Mouse (Mus musculus) midbrain, embryonic 10.5 days (tissue): ENCODE results near the gene Gcc2. TPM values are rescaled to one million over a fixed set of nuclear protein-coding genes. Genes with fewer than 3 reads are reported as not detected.
"Not testable (repeated sequence)": the region's sequence is repeated elsewhere in the genome, so short reads cannot be mapped to it uniquely, and the experiment has no call there.

Experiments
- DNase-seq: peaks from one replicate; pipeline ENCODE4 v3.0.0-alpha.2; 2017; ENCODE audit warnings: low spot score
- H3K27ac ChIP-seq: fragments of 300-500 bp; sonication (generic); replicated peaks from 2 replicates; pipeline ENCODE4 v1.5.1; 2016; ENCODE audit warnings: mild to moderate bottlenecking
- H3K27me3 ChIP-seq: fragments of 300-500 bp; sonication (generic); 2 replicates; pipeline ENCODE4 v1.6.1; 2016; ENCODE audit warnings: low read depth, mild to moderate bottlenecking; ENCODE audit not compliant: poor library complexity, severe bottlenecking
- H3K36me3 ChIP-seq: fragments of 300-500 bp; sonication (generic); 2 replicates; pipeline ENCODE4 v1.6.1; 2016; ENCODE audit warnings: mild to moderate bottlenecking, moderate library complexity
- H3K4me1 ChIP-seq: fragments of 300-500 bp; sonication (generic); 2 replicates; pipeline ENCODE4 v1.6.1; 2016
- H3K4me3 ChIP-seq: fragments of 300-500 bp; sonication (generic); 2 replicates; pipeline ENCODE4 v1.5.1; 2016; ENCODE audit warnings: mild to moderate bottlenecking, moderate library complexity
- H3K9me3 ChIP-seq: fragments of 300-500 bp; sonication (generic); replicated peaks from 2 replicates; pipeline ENCODE4 v1.6.1; 2016; ENCODE audit warnings: mild to moderate bottlenecking
- WGBS: fragments of 180-500 bp; shearing (Covaris S2); methylation state at CpG from one replicate; pipeline ENCODE4 v1.1.7; 2016; 5-methylcytosine and 5-hydroxymethylcytosine counted together
- polyA plus RNA-seq: library from polyadenylated mRNA; unstranded; fragments of >200 nt; fragmentation: Nextera tagmentation; extraction: Ambion mirVana; gene quantifications from 2 replicates; pipeline ENCODE4 v1.2.1, GENCODE M21; 2016

Gene Gcc2
- polyA plus RNA-seq, 1 experiment from 2014 or later = 40.1 TPM

- H3K27me3 ChIP-seq, H3K4me1 ChIP-seq, H3K4me3 ChIP-seq, DNase-seq, H3K27ac ChIP-seq, H3K36me3 ChIP-seq: not testable (repeated sequence)
- 92% methylated on average over 2 of the region's 2 CpGs for WGBS
- peaks cover 10% of the 10 kb centered on the region for H3K9me3 ChIP-seq
Measured at GRCm38 (mm10) chr10:58221571-58221970, 33.7 kb upstream of the Gcc2 start.

GRCm38 (mm10) chr10:58223161-58223560, 32.1 kb upstream of the Gcc2 start:
- not testable (repeated sequence) for H3K27me3 ChIP-seq, DNase-seq, H3K27ac ChIP-seq, H3K4me3 ChIP-seq, H3K36me3 ChIP-seq, H3K4me1 ChIP-seq
- H3K9me3 ChIP-seq = peaks cover 10% of the 10 kb centered on the region
- WGBS = 73% methylated on average over 4 of the region's 6 CpGs

GRCm38 (mm10) chr10:58223972-58224805, 31.1 kb upstream of the Gcc2 start:
- H3K27me3 ChIP-seq, H3K27ac ChIP-seq, H3K36me3 ChIP-seq, H3K4me1 ChIP-seq, H3K4me3 ChIP-seq: not testable (repeated sequence)
- peak; percentile 56 for DNase-seq
- 84% methylated on average over 31 of the region's 31 CpGs for WGBS
- peaks cover 10% of the 10 kb centered on the region for H3K9me3 ChIP-seq

- not testable (repeated sequence) for H3K27me3 ChIP-seq, H3K27ac ChIP-seq, H3K36me3 ChIP-seq, H3K4me3 ChIP-seq, H3K4me1 ChIP-seq
- H3K9me3 ChIP-seq = peaks cover 10% of the 10 kb centered on the region
- peak; percentile 37 for DNase-seq
- 90% methylated on average over 18 of the region's 18 CpGs for WGBS
Measured at GRCm38 (mm10) chr10:58224827-58225785, 30.2 kb upstream of the Gcc2 start, which contains the start of gene AW822073. Gene AW822073 (minus strand): TSS chr10:58224930.

GRCm38 (mm10) chr10:58226357-58226756, 28.9 kb upstream of the Gcc2 start:
- H3K27ac ChIP-seq, H3K27me3 ChIP-seq, H3K36me3 ChIP-seq, H3K4me1 ChIP-seq, H3K4me3 ChIP-seq: not testable (repeated sequence)
- DNase-seq = peak; percentile 39
- peaks cover 10% of the 10 kb centered on the region for H3K9me3 ChIP-seq
- 76% methylated on average over 4 of the region's 4 CpGs for WGBS

GRCm38 (mm10) chr10:58227798-58228197, 27.5 kb upstream of the Gcc2 start:
- H3K4me1 ChIP-seq, H3K27ac ChIP-seq, H3K4me3 ChIP-seq, DNase-seq, H3K27me3 ChIP-seq, H3K36me3 ChIP-seq: not testable (repeated sequence)
- 81% methylated on average over 3 of the region's 6 CpGs for WGBS
- peaks cover 22% of the 10 kb centered on the region for H3K9me3 ChIP-seq

GRCm38 (mm10) chr10:58230021-58230420, 25.3 kb upstream of the Gcc2 start:
- not testable (repeated sequence) for H3K27me3 ChIP-seq, DNase-seq
- 57% methylated on average over 3 of the region's 3 CpGs for WGBS

GRCm38 (mm10) chr10:58231088-58231487, 24.2 kb upstream of the Gcc2 start:
- H3K36me3 ChIP-seq, H3K27ac ChIP-seq, DNase-seq, H3K4me1 ChIP-seq, H3K4me3 ChIP-seq, H3K27me3 ChIP-seq: not testable (repeated sequence)
- 87% methylated on average over 5 of the region's 7 CpGs for WGBS
- peaks cover 30% of the 10 kb centered on the region for H3K9me3 ChIP-seq

More at GRCm38 (mm10) chr10:58230021-58230420, 25.3 kb upstream of the Gcc2 start:
- H3K9me3 ChIP-seq = peaks cover 23% of the 10 kb centered on the region
- H3K27ac ChIP-seq, H3K4me3 ChIP-seq, H3K4me1 ChIP-seq, H3K36me3 ChIP-seq: not testable (repeated sequence)

GRCm38 (mm10) chr10:58231779-58232640, 23.3 kb upstream of the Gcc2 start:
- DNase-seq = peak; percentile 68
- H3K27ac ChIP-seq, H3K4me3 ChIP-seq, H3K27me3 ChIP-seq, H3K36me3 ChIP-seq, H3K4me1 ChIP-seq: not testable (repeated sequence)
- peaks cover 35% of the 10 kb centered on the region for H3K9me3 ChIP-seq
- 89% methylated on average over 35 of the region's 35 CpGs for WGBS

- peaks cover 38% of the 10 kb centered on the region for H3K9me3 ChIP-seq
- H3K4me1 ChIP-seq, H3K27ac ChIP-seq, H3K27me3 ChIP-seq, H3K36me3 ChIP-seq, H3K4me3 ChIP-seq, DNase-seq: not testable (repeated sequence)
- 83% methylated on average over 7 of the region's 8 CpGs for WGBS
Measured at GRCm38 (mm10) chr10:58232641-58232969, 22.7 kb upstream of the Gcc2 start, which contains the start of gene Duxf3. Gene Duxf3 (minus strand): TSS chr10:58232675.

GRCm38 (mm10) chr10:58233054-58233739, 22.1 kb upstream of the Gcc2 start:
- peaks cover 40% of the 10 kb centered on the region for H3K9me3 ChIP-seq
- DNase-seq, H3K27ac ChIP-seq, H3K36me3 ChIP-seq, H3K4me1 ChIP-seq, H3K4me3 ChIP-seq, H3K27me3 ChIP-seq: not testable (repeated sequence)
- WGBS = 77% methylated on average over 10 of the region's 10 CpGs

- H3K4me1 ChIP-seq, H3K27me3 ChIP-seq, H3K4me3 ChIP-seq, H3K36me3 ChIP-seq, H3K27ac ChIP-seq, DNase-seq: not testable (repeated sequence)
- peaks cover 44% of the 10 kb centered on the region for H3K9me3 ChIP-seq
Measured at GRCm38 (mm10) chr10:58233740-58234121, 21.6 kb upstream of the Gcc2 start.
